22 mouse cellular contexts compared by ENCODE assay signal in genomic region chr2:103694777-103695563, GRCm38 (mm10).
A peak's percentile ranks its signal among the peaks of the same experiment; 100 is the strongest.
DNase-seq lines count a peak whose midpoint lies in the region; ATAC-seq and TF ChIP-seq lines count a peak whose summit lies in the region.
"Had no signal": no experiment of that assay in that cellular context is flagged by ENCODE, and none has a peak within 500 bp of the region (broad histone marks: within the 10 kb centered on the region; RNA-seq: fewer than 3 reads in every experiment).

No protein-coding gene starts in this region.

- DNase-seq in MEL (ENCODE audit: low read depth, low spot score), result peak; percentile 45
- peak; percentile 58 for DNase-seq in embryonic facial prominence, embryonic 10.5 days (ENCODE audit: low spot score)
- peak; percentile 57 for DNase-seq in forelimb bud, embryonic 11.5 days (ENCODE audit: low read depth, low spot score)
- no peak for DNase-seq in heart, embryonic 10.5 days (ENCODE audit: low spot score)
- DNase-seq in heart, adult 9 months (ENCODE audit: low spot score in 2 of 2), result no peak
- no peak for DNase-seq in Muller cell, postnatal 12 days (ENCODE audit: inconsistent ontology term)
- DNase-seq: adrenal gland, postnatal 36 days; cerebellum, adult 2 months; cerebellum, postnatal 36 days; gastrocnemius, postnatal 36 days; heart, postnatal 14 days; layer of hippocampus, postnatal 36 days had no signal

- H3K36me3 ChIP-seq in MEL (ENCODE audit: control insufficient read depth in 1 of 2, insufficient read depth in 2 of 2, low read length in 2 of 2), result no peaks in the 10 kb centered on the region
- no peaks in the 10 kb centered on the region for H3K36me3 ChIP-seq in embryonic facial prominence, embryonic 10.5 days (replicated peaks)
- peaks cover 3% of the 10 kb centered on the region for H3K36me3 ChIP-seq in limb, embryonic 13.5 days
- peaks cover 15% of the 10 kb centered on the region; the same call in 1 of the 2 replicates for H3K36me3 ChIP-seq in heart, embryonic 10.5 days
- no peaks in the 10 kb centered on the region for H3K36me3 ChIP-seq in intestine, embryonic 16.5 days (ENCODE audit: control insufficient read depth, insufficient read depth, low read length)
- H3K36me3 ChIP-seq: heart, embryonic 12.5 days; hindbrain, embryonic 13.5 days; midbrain, embryonic 15.5 days had no signal

- no peak for TF ChIP-seq EP300 in MEL (IDR thresholded peaks at IDR 0.05; ENCODE audit: low read depth in 1 of 2, low read length in 2 of 2)

- no peak overlapping the region for H3K4me3 ChIP-seq in MEL (ENCODE audit: control insufficient read depth in 1 of 2, insufficient read depth in 1 of 2, low read depth in 2 of 2, low read length in 2 of 2)
- H3K4me3 ChIP-seq in embryonic facial prominence, embryonic 10.5 days, result no peak overlapping the region
- H3K4me3 ChIP-seq in limb, embryonic 13.5 days, result no peak overlapping the region
- no peak overlapping the region for H3K4me3 ChIP-seq in heart, embryonic 10.5 days
- no peak overlapping the region for H3K4me3 ChIP-seq in intestine, embryonic 16.5 days (ENCODE audit: low read length)
- H3K4me3 ChIP-seq: heart, embryonic 12.5 days; hindbrain, embryonic 13.5 days; midbrain, embryonic 15.5 days; myocyte had no signal

- H3K9me3 ChIP-seq in MEL (replicated peaks; ENCODE audit: insufficient read depth, low read length), result no peaks in the 10 kb centered on the region
- no peaks in the 10 kb centered on the region for H3K9me3 ChIP-seq in embryonic facial prominence, embryonic 10.5 days
- no peaks in the 10 kb centered on the region for H3K9me3 ChIP-seq in limb, embryonic 13.5 days
- H3K9me3 ChIP-seq in heart, embryonic 10.5 days, result no peaks in the 10 kb centered on the region
- H3K9me3 ChIP-seq in intestine, embryonic 16.5 days (ENCODE audit: control insufficient read depth, low read length), result no peaks in the 10 kb centered on the region
- H3K9me3 ChIP-seq: heart, embryonic 12.5 days; hindbrain, embryonic 13.5 days; midbrain, embryonic 15.5 days had no signal

- no peak overlapping the region for H3K27ac ChIP-seq in MEL (ENCODE audit: control insufficient read depth, low read depth, low read length)
- peak overlapping the region; percentile 80 for H3K27ac ChIP-seq in embryonic facial prominence, embryonic 10.5 days (replicated peaks)
- peak overlapping the region; percentile 79 for H3K27ac ChIP-seq in limb, embryonic 13.5 days
- H3K27ac ChIP-seq in heart, embryonic 10.5 days, result no peak overlapping the region
- no peak overlapping the region for H3K27ac ChIP-seq in intestine, embryonic 16.5 days (ENCODE audit: low read length)
- H3K27ac ChIP-seq: hindbrain, embryonic 13.5 days; liver, embryonic 14.5 days; macrophage; midbrain, embryonic 15.5 days had no signal

- H3K4me1 ChIP-seq in MEL (ENCODE audit: control insufficient read depth in 1 of 2, insufficient read depth in 2 of 2, low read length in 2 of 2), result no peaks in the 10 kb centered on the region
- H3K4me1 ChIP-seq in embryonic facial prominence, embryonic 10.5 days, result peaks cover 37% of the 10 kb centered on the region
- H3K4me1 ChIP-seq in limb, embryonic 13.5 days, result peaks cover 46% of the 10 kb centered on the region
- H3K4me1 ChIP-seq in heart, embryonic 10.5 days, result peaks cover 13% of the 10 kb centered on the region; the same call in 1 of the 2 replicates
- no peaks in the 10 kb centered on the region for H3K4me1 ChIP-seq in intestine, embryonic 16.5 days (ENCODE audit: control insufficient read depth, insufficient read depth, low read length)

- 35% methylated on average over 4 of the region's 4 CpGs for WGBS in embryonic facial prominence, embryonic 10.5 days
- WGBS in limb, embryonic 13.5 days, result 31% methylated on average over 4 of the region's 4 CpGs
- WGBS in heart, embryonic 10.5 days, result 76% methylated on average over 4 of the region's 4 CpGs
- 82% methylated on average over 4 of the region's 4 CpGs for WGBS in intestine, embryonic 16.5 days

- TF ChIP-seq RAD21 in MEL (IDR thresholded peaks at IDR 0.05; ENCODE audit: low read depth, low read length), result peak; percentile 46

- peak; percentile 13; the same call in 1 of the 2 replicates for ATAC-seq in limb, embryonic 13.5 days (ENCODE audit: low FRiP score, low read depth)
- ATAC-seq in intestine, embryonic 16.5 days, result no peak
- ATAC-seq: forebrain, embryonic 14.5 days; intestine, postnatal 0 days; midbrain, embryonic 15.5 days had no signal

- TF ChIP-seq POLR2A in MEL (IDR thresholded peaks at IDR 0.05; ENCODE audit: control insufficient read depth in 1 of 2, insufficient read depth in 1 of 2, low read depth in 1 of 2, low read length in 2 of 2, poor library complexity in 1 of 2), result no peak

- H3K4me2 ChIP-seq in limb, embryonic 13.5 days (replicated peaks), result no peak overlapping the region
- no peak overlapping the region for H3K4me2 ChIP-seq in intestine, embryonic 16.5 days (ENCODE audit: low read depth, low read length)
- H3K4me2 ChIP-seq: heart, embryonic 12.5 days; hindbrain, embryonic 13.5 days; midbrain, embryonic 15.5 days had no signal

- peaks cover 0 to 3% of the 10 kb centered on the region in 2 experiments; a peak in 1 of 4 replicates for H3K27me3 ChIP-seq in MEL (ENCODE audit: control insufficient read depth in 1 of 2, insufficient read depth in 2 of 2, low read length in 2 of 2)
- no peaks in the 10 kb centered on the region for H3K27me3 ChIP-seq in embryonic facial prominence, embryonic 10.5 days (replicated peaks; ENCODE audit: low read depth, poor library complexity, severe bottlenecking)
- no peaks in the 10 kb centered on the region for H3K27me3 ChIP-seq in limb, embryonic 13.5 days
- H3K27me3 ChIP-seq in heart, embryonic 10.5 days (ENCODE audit: insufficient read depth, poor library complexity, severe bottlenecking), result no peaks in the 10 kb centered on the region
- no peaks in the 10 kb centered on the region for H3K27me3 ChIP-seq in intestine, embryonic 16.5 days (replicated peaks; ENCODE audit: control insufficient read depth, insufficient read depth, low read length)
- H3K27me3 ChIP-seq: heart, embryonic 12.5 days; hindbrain, embryonic 13.5 days; midbrain, embryonic 15.5 days had no signal

- TF ChIP-seq CTCF in MEL (IDR thresholded peaks at IDR 0.05 in 2 of 3, conservative IDR thresholded peaks at IDR 0.05 in 1 of 3; ENCODE audit: control insufficient read depth in 1 of 3, insufficient read depth in 1 of 3, low read depth in 2 of 3, low read length in 3 of 3, poor library complexity in 1 of 3, severe bottlenecking in 1 of 3), result peak; percentile 3 to 39 (median 18); a peak in 2 of 6 replicates

- H3K9ac ChIP-seq in MEL (ENCODE audit: control insufficient read depth, low read depth, low read length, poor library complexity, severe bottlenecking), result no peak overlapping the region
- no peak overlapping the region for H3K9ac ChIP-seq in limb, embryonic 13.5 days
- no peak overlapping the region for H3K9ac ChIP-seq in intestine, embryonic 16.5 days (ENCODE audit: low read depth, low read length)
- H3K9ac ChIP-seq: heart, embryonic 12.5 days; hindbrain, embryonic 13.5 days; liver, embryonic 14.5 days; midbrain, embryonic 15.5 days had no signal

- H3K79me2 ChIP-seq in MEL (ENCODE audit: control insufficient read depth, insufficient read depth, low read length, poor library complexity), result no peaks in the 10 kb centered on the region

TF ChIP-seq in MEL, 35 proteins besides CTCF, POLR2A, EP300 and RAD21:
- no peak for TF ChIP-seq KAT2A (conservative IDR thresholded peaks at IDR 0.05; ENCODE audit: low read depth, low read length)
- peak; percentile 45; the same call in 1 of the 2 replicates for TF ChIP-seq SMC3 (IDR thresholded peaks at IDR 0.05; ENCODE audit: low read depth, low read length)
- no peak for TF ChIP-seq MYB (IDR thresholded peaks at IDR 0.05; ENCODE audit: low read depth, low read length)

Comparison
In these comparisons a context has a peak if more than half of its experiments do, and no peak if none do; other contexts are left out.
1. DNase-seq: peak in MEL (single experiment), embryonic facial prominence, embryonic 10.5 days (single experiment) and forelimb bud, embryonic 11.5 days (single experiment); none in heart, embryonic 10.5 days (single experiment), heart, adult 9 months (0 of 2) and Muller cell, postnatal 12 days (single experiment).
2. H3K27ac ChIP-seq: peak in embryonic facial prominence, embryonic 10.5 days (single experiment) and limb, embryonic 13.5 days (single experiment); none in MEL (single experiment), heart, embryonic 10.5 days (single experiment) and intestine, embryonic 16.5 days (single experiment).